Mouse (Mus musculus) heart, postnatal 10 days (tissue): ENCODE data around the gene Tprkb. TPM values are rescaled to one million over a fixed set of nuclear protein-coding genes. Genes with fewer than 3 reads are reported as not detected.
"Not testable (repeated sequence)": the region's sequence is repeated elsewhere in the genome, so short reads cannot be mapped to it uniquely, and the experiment has no call there.

Experiments
- DNase-seq, 2 experiments: peaks; one replicate each; pipeline ENCODE4 v3.0.0; 2021
- intact Hi-C: fragments of 180-260 bp; cut with DNase I; formaldehyde crosslinking; loops from one replicate; pipeline ENCODE4 v1.15.1; 2025
- total RNA-seq, 2 experiments: library from RNA; stranded (reverse); gene quantifications; 2 replicates each; pipeline ENCODE4 v1.2.3; 2021

Tprkb gene
- total RNA-seq, 2 experiments from 2014 or later, result 12.2 to 13.4 TPM

DNA sequence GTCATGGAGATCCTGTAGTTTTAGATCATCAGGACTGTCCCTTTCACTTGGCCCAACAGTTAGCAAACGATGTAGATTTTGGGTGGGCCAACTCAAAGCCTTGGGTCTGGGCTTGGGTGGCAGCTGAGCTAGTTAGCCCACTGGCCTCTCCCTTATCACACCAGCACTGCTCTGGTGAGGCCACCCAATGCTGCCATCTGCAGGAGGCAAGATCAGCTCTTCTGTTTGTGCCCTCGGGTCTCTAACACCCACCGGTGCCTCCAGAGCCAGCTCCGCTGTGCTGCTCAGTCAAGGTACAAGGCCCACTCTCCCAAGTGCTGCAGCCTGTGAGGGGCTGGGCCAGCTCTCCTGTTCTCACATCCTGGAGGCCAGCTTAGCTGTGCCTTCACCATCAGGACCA, 55.0 kb downstream of the Tprkb start:
- intact Hi-C loops, result loop anchor here (5.0 kb wide), 1 partner anchor 41 kb away; no protein-coding TSS in a partner anchor
- DNase-seq, result no peak

DNA sequence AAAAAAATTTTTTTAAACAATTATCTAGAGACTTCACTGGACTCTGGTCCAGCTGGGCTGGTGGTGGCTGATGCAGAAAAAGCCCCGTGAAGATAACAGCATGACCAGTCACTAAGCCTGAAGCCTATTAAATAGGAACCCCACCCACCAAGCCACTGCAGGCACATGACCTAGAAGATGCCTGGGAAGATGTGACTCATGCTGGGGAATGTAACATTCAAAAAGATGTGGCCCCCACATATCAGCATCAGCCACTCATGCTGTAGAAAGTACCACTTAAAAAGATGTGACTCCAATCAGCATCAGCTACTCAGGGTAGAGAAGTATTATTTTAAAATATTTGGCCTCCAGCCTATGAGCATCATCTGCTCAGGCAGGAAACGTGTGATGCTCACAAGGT, 58.2 kb downstream of the Tprkb start:
- intact Hi-C loops, result loop anchor here (5.0 kb wide), 1 partner anchor 37 kb away; no protein-coding TSS in a partner anchor

DNA sequence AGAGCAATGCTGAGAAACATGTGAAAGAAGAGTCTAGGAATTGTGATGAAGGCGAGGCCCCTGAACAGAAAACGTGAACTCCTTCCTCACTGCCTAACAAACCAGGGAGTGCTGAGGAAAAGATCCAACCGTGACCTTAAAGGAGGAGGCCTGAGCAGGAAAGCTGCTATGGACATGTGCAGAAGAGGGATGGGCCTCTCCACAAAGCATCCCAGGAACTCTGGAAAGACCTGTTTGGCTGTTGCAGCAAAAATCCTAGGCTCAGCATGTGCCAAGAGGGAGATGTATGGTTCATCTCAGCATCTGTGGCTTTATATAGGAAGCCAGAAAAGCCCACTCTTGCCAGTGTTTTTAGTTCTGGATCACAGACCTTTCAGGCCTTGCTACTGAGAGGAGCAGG, 61.0 kb downstream of the Tprkb start:
- no peak for DNase-seq
- intact Hi-C loops, result no loop called here

More for the DNA sequence above, 58.2 kb downstream of the Tprkb start:
- DNase-seq, result no peak

DNA sequence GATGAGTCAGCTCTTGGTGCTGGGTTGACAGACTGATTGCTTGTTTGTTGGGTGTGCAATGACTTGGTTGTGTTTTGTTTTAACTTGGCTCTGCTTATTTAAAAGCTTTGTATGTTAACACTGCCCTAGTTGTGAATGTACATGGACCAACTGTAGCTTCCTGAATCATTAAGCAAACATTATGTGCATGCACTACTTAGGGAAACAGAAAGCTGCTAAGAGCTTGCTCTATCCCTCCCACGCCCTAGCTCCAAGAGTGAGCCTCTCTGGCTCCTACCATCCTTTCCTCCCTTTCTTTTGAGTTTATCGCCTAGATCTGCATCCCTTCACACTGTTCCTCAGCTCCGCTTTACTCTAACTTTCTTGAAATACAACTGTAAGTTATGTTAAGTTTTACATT, 61.7 kb downstream of the Tprkb start:
- intact Hi-C loops, result no loop called here
- DNase-seq, result no peak

DNA sequence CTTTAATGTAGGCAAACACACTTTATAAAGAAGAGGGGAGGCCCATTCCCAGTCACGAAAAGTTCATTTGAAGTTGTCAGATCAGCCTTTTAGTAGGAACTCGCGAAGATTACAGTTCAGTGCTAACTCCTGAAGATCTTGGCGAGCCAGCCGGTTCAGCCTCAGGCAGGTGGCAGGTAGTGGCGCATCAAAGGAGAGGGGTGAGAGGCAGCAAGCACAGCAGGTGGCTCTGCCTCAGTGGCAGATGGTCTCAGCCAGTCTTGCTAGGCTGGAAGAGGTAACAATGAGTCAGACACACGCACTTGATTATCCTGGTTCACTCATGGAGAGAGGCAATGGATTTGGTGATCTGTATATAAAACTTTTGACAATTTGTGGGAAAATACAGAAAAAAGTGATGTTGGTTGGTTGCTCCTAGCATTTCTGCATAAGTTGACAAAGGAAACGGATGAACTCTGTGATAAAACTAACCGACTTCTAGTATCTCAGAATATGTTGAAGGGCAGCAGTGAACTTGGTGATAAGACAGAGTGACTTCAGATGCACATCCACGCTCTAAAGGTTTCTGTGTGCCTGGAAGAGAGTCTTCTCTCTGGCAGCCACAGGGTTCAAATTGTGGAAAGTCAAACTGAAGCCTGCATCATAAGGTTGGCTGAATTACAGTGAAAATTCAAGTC, 63.4 kb downstream of the Tprkb start:
- DNase-seq, result no peak
- intact Hi-C loops, result no loop called here

DNA sequence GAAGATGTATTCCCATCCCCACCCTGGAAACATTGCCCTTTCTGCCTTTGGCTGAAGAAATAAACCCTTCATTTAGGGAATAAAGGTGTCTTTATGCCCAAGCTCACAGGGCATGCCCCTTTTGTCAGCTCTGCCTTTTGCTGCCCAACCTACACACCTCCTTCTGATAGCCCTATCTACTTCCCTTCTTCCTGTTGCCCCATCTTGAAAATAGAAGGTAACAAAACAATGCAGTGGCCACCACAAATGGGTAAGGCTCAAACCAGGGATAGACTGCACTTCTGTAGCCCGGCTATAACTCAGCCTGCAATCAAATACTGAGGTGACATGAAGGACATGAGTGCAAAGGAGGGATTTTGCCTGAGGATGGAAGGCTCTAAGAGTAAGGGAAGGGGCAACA, 64.1 kb downstream of the Tprkb start:
- intact Hi-C loops, result no loop called here
- DNase-seq, result no peak

DNA sequence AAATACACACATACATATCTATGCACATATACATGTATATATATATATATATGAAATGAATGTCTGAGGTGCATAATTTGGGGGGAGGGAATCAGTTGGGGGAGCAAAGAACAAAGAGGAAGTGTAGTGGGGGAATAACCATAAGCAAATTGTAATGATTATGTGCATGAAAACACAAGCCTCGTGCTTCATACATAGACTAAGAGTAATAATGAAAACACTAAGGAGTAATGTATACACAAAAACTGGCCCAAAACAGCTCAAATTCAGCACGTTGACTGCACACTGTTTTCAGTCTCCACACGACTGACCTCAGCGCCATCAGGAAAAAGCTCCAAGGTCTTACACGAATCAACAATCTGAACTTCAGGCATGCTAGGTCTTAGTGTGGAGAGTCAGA, 64.6 kb downstream of the Tprkb start:
- intact Hi-C loops, result no loop called here
- DNase-seq, result no peak

DNA sequence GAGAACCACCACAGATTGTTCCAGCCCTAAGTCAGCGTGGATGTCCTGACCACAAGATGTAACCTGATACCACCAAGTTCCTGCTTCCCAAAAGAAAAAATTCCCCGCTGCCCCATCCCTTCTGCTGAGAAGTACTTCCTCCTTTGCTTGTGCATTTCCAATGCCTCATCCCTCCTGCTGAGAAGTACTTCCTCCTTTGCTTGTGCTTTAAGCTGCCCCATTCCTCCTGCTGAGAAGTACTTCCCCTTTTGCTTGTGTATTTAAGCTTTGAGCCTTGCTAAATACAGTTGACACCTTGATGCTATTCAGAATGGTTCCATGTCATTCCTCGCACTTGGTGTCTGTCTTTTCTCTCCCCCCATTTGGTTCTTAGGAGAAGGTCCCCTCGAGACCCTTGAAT, 67.1 kb downstream of the Tprkb start:
- DNase-seq, intact Hi-C loops: not testable (repeated sequence)

Other genes with a start within 250 kb of the Tprkb start
- under 1 TPM in 1 of 2 experiments, not detected in 1; 0.22 TPM for gene Nat8f7, start 198.7 kb upstream of the Tprkb start, total RNA-seq
- gene Nat8f3, start 146.1 kb upstream of the Tprkb start, total RNA-seq, result under 1 TPM in 1 of 2 experiments, not detected in 1; 0.36 TPM
- under 1 TPM in 1 of 2 experiments, not detected in 1; 0.30 TPM for gene Nat8f6, start 90.9 kb upstream of the Tprkb start, total RNA-seq
- gene Nat8f5, start 90.9 kb upstream of the Tprkb start, total RNA-seq, result not detected
- gene Nat8, start 79.8 kb upstream of the Tprkb start, total RNA-seq, result not detected
- gene Nat8f2, start 42.7 kb upstream of the Tprkb start, total RNA-seq, result not detected
- 1 to 10 TPM in 1 of 2 experiments, under 1 TPM in 1; 0.98 to 1.1 TPM for gene Nat8f4, start 7.0 kb upstream of the Tprkb start, total RNA-seq
- 1 to 10 TPM; 1.4 to 2.1 TPM for gene Nat8f1, start 3.8 kb downstream of the Tprkb start, total RNA-seq
- 10 to 100 TPM; 56.9 to 64.3 TPM for gene Dusp11, start 49.8 kb downstream of the Tprkb start, total RNA-seq
- not detected for gene Figla, start 104.3 kb downstream of the Tprkb start, total RNA-seq
- 1 to 10 TPM; 1.4 to 1.9 TPM for gene Add2, start 116.8 kb downstream of the Tprkb start, total RNA-seq